Mouse (Mus musculus) thymus, postnatal 14 days (tissue): ENCODE data around the gene Eif5b.
A peak's percentile ranks its signal among the peaks of the same experiment; 100 is the strongest.
"Not testable (repeated sequence)": the region's sequence is repeated elsewhere in the genome, so short reads cannot be mapped to it uniquely, and the experiment has no call there.

Source experiments
- DNase-seq: peaks from one replicate; pipeline ENCODE4 v3.0.0; 2021

The Eif5b gene

GRCm38 (mm10) chr1:37997867-37998266, at the start of gene Eif5b, which contains the start of gene Txndc9:
Eif5b (plus strand) TSS chr1:37998010.
Txndc9 (minus strand) TSS chr1:37997893.
- DNase-seq = peak; percentile 97

- no peak for DNase-seq
Observed at GRCm38 (mm10) chr1:37948906-37949305, 48.9 kb upstream of the Eif5b start.

- DNase-seq = no peak
Observed at GRCm38 (mm10) chr1:37954786-37955185, 43.0 kb upstream of the Eif5b start.

- DNase-seq = no peak
Observed at GRCm38 (mm10) chr1:37955251-37955650, 42.6 kb upstream of the Eif5b start.

- no peak for DNase-seq
Observed at GRCm38 (mm10) chr1:37956690-37957431, 40.9 kb upstream of the Eif5b start.

GRCm38 (mm10) chr1:37957659-37958058, 40.2 kb upstream of the Eif5b start, which contains the start of gene Lyg1:
Lyg1 (minus strand) TSS chr1:37957759.
- DNase-seq = no peak

- DNase-seq = no peak
Observed at GRCm38 (mm10) chr1:37958516-37958915, 39.3 kb upstream of the Eif5b start.

- no peak for DNase-seq
Observed at GRCm38 (mm10) chr1:37959486-37959885, 38.3 kb upstream of the Eif5b start.

- no peak for DNase-seq
Observed at GRCm38 (mm10) chr1:37965571-37965970, 32.2 kb upstream of the Eif5b start.

GRCm38 (mm10) chr1:37968746-37969145, 29.1 kb upstream of the Eif5b start:
- no peak for DNase-seq

- no peak for DNase-seq
Observed at GRCm38 (mm10) chr1:37971520-37971919, 26.3 kb upstream of the Eif5b start.

GRCm38 (mm10) chr1:37976666-37977065, 21.1 kb upstream of the Eif5b start:
- DNase-seq = not testable (repeated sequence)

GRCm38 (mm10) chr1:37977303-37977702, 20.5 kb upstream of the Eif5b start:
- no peak for DNase-seq

- DNase-seq = no peak
Observed at GRCm38 (mm10) chr1:37984326-37984725, 13.5 kb upstream of the Eif5b start.

- peak; percentile 9 for DNase-seq
Observed at GRCm38 (mm10) chr1:37985764-37986323, 12.0 kb upstream of the Eif5b start.

GRCm38 (mm10) chr1:37987856-37988255, 10.0 kb upstream of the Eif5b start:
- DNase-seq = no peak

GRCm38 (mm10) chr1:37996226-37996625, 1.6 kb upstream of the Eif5b start:
- DNase-seq = no peak

- DNase-seq = peak; percentile 98
Observed at GRCm38 (mm10) chr1:37996877-37997484, 829 bp upstream of the Eif5b start.

GRCm38 (mm10) chr1:37998371-37999199, 775 bp downstream of the Eif5b start:
- no peak for DNase-seq

GRCm38 (mm10) chr1:37999552-37999951, 1.7 kb downstream of the Eif5b start:
- no peak for DNase-seq

GRCm38 (mm10) chr1:38000844-38001243, 3.0 kb downstream of the Eif5b start:
- no peak for DNase-seq

GRCm38 (mm10) chr1:38001956-38002355, 4.1 kb downstream of the Eif5b start:
- DNase-seq = no peak

GRCm38 (mm10) chr1:38003046-38003445, 5.2 kb downstream of the Eif5b start:
- no peak for DNase-seq
